Mouse (Mus musculus) adrenal gland, postnatal 4 days (tissue): ENCODE measurements around the gene Lmln. TPM values are rescaled to one million over a fixed set of nuclear protein-coding genes. Genes with fewer than 3 reads are reported as not detected.
"Not testable (repeated sequence)": the region's sequence is repeated elsewhere in the genome, so short reads cannot be mapped to it uniquely, and the experiment has no call there.

Source experiments
- DNase-seq, 2 experiments: peaks; one replicate each; pipeline ENCODE4 v3.0.0; 2021 to 2022; ENCODE audit warnings: low spot score in 2 of 2, mixed read lengths in 2 of 2
- microRNA-seq: library from miRNA; unstranded; fragments of <30 nt; microRNA quantifications from one replicate; pipeline ENCODE4 v1.2.0, GENCODE M21; 2021
- total RNA-seq, 2 experiments: library from RNA; stranded (reverse); gene quantifications; 2 replicates each; pipeline ENCODE4 v1.2.3; 2021

Lmln gene
- total RNA-seq, 2 experiments from 2014 or later: 14.1 to 15.1 TPM

DNA sequence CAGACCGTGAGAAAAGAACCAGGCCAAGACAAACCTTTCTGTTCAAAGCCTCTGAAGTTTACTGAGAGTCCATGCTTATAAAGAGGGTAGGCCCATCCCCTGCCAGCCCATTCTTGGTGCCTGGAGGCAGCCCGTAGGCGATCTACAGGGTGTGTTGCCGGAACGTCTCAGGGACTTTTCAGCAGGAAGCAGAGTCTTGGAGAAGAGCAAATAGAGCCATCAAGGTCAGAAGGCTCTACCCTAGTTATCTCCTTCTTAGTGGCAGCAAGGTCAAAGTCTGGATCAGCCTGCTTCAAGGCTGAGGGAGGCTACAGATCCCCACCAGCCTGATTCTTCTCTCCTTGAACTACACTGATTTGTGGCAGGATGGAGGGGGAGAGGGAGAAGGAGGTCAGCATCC lies 114.5 kb downstream of the Lmln start:
- DNase-seq: not testable (repeated sequence)

Small RNAs within 50 kb of the gene (microRNA-seq; reads per million reads assigned to microRNA genes)
- gene Gm22231 (not detected), gene Mir1947 (8.9 reads per million, percentile 22 among the genes with 10 or more reads in this experiment)

Other genes starting within 250 kb of the Lmln start
- 100 to 1,000 TPM; 115 to 125 TPM for gene Fyttd1, start 185.0 kb upstream of the Lmln start, total RNA-seq
- gene Rubcn, start 184.8 kb upstream of the Lmln start, total RNA-seq: 10 to 100 TPM; 32.8 to 34.7 TPM
- gene Lrch3, start 148.4 kb upstream of the Lmln start, total RNA-seq: 10 to 100 TPM; 43.1 to 44.1 TPM
- 1 to 10 TPM; 2.5 to 3.6 TPM for gene Iqcg, start 6.3 kb upstream of the Lmln start, total RNA-seq
- gene Rpl35a, start 6.1 kb upstream of the Lmln start, total RNA-seq: 100 to 1,000 TPM; 781 to 843 TPM
- 10 to 100 TPM; 33.8 to 34.5 TPM for gene Osbpl11, start 122.5 kb downstream of the Lmln start, total RNA-seq
- gene Snx4, start 188.9 kb downstream of the Lmln start, total RNA-seq: 10 to 100 TPM; 74.8 to 74.9 TPM